Mouse (Mus musculus) neural tube, embryonic 12.5 days (tissue): ENCODE measurements at regions not wholly inside any gene's neighbourhood (a gene's known extent, or its start where the extent isn't known, plus 50 kb on each side); places are given as distances from the start of the nearest gene placed in this dataset.

ENCODE experiments used
- ATAC-seq: fragments of 200-750 bp; cut with Nextera tagmentation; 2 replicates; pipeline ENCODE4 v1.8.0; 2017; ENCODE audit warnings: low read depth, mild to moderate bottlenecking, moderate TSS enrichment, moderate library complexity; ENCODE audit not compliant: low FRiP score
- H3K27ac ChIP-seq: fragments of 300-500 bp; sonication (generic); 2 replicates; pipeline ENCODE4 v1.5.1; 2016
- H3K27me3 ChIP-seq: fragments of 300-500 bp; sonication (generic); replicated peaks from 2 replicates; pipeline ENCODE4 v1.6.1; 2016; ENCODE audit warnings: mild to moderate bottlenecking
- H3K36me3 ChIP-seq: fragments of 300-500 bp; sonication (generic); 2 replicates; pipeline ENCODE4 v1.6.1; 2016; ENCODE audit warnings: mild to moderate bottlenecking
- H3K4me1 ChIP-seq: fragments of 300-500 bp; sonication (generic); 2 replicates; pipeline ENCODE4 v1.6.1; 2016
- H3K4me2 ChIP-seq: fragments of 300-500 bp; sonication (generic); replicated peaks from 2 replicates; pipeline ENCODE4 v1.6.1; 2016; ENCODE audit warnings: mild to moderate bottlenecking
- H3K4me3 ChIP-seq: fragments of 300-500 bp; sonication (generic); 2 replicates; pipeline ENCODE4 v1.5.1; 2016
- H3K9ac ChIP-seq: fragments of 300-500 bp; sonication (generic); 2 replicates; pipeline ENCODE4 v1.6.1; 2016; ENCODE audit warnings: mild to moderate bottlenecking
- H3K9me3 ChIP-seq: fragments of 300-500 bp; sonication (generic); 2 replicates; pipeline ENCODE4 v1.6.1; 2016; ENCODE audit warnings: mild to moderate bottlenecking
- WGBS: fragments of 180-500 bp; shearing (Covaris S2); methylation state at CpG from one replicate; pipeline ENCODE4 v1.1.7; 2016; 5-methylcytosine and 5-hydroxymethylcytosine counted together

GRCm38 (mm10) chr6:31617341-31617740, 53.6 kb upstream of the Podxl start:
- Histone ChIP-seq H3K27ac (no peak overlapping the region), H3K36me3 (no peaks in the 10 kb centered on the region), H3K4me2 (no peak overlapping the region), H3K4me3 (no peak overlapping the region), H3K27me3 (no peaks in the 10 kb centered on the region), H3K9ac (no peak overlapping the region), H3K9me3 (no peaks in the 10 kb centered on the region), H3K4me1 (no peaks in the 10 kb centered on the region)
- no peak for ATAC-seq
- WGBS, result 83% methylated on average over 8 of the region's 8 CpGs

GRCm38 (mm10) chr6:31615426-31615970, 51.7 kb upstream of the Podxl start:
- H3K27ac ChIP-seq, result no peak overlapping the region
- H3K27me3 ChIP-seq, result no peaks in the 10 kb centered on the region
- no peaks in the 10 kb centered on the region for H3K9me3 ChIP-seq
- ATAC-seq, result no peak
- no peak overlapping the region for H3K4me3 ChIP-seq
- H3K4me1 ChIP-seq, result no peaks in the 10 kb centered on the region
- no peak overlapping the region for H3K9ac ChIP-seq
- no peak overlapping the region for H3K4me2 ChIP-seq
- WGBS, result 89% methylated on average over 4 of the region's 4 CpGs
- H3K36me3 ChIP-seq, result no peaks in the 10 kb centered on the region

GRCm38 (mm10) chr6:31614563-31614962, 50.8 kb upstream of the Podxl start:
- no peaks in the 10 kb centered on the region for H3K36me3 ChIP-seq
- no peak for ATAC-seq
- no peak overlapping the region for H3K4me2 ChIP-seq
- H3K4me1 ChIP-seq, result no peaks in the 10 kb centered on the region
- 91% methylated on average over 4 of the region's 4 CpGs for WGBS
- H3K27ac ChIP-seq, result no peak overlapping the region
- H3K27me3 ChIP-seq, result no peaks in the 10 kb centered on the region
- H3K9ac ChIP-seq, result no peak overlapping the region
- H3K4me3 ChIP-seq, result no peak overlapping the region
- H3K9me3 ChIP-seq, result no peaks in the 10 kb centered on the region

- H3K4me2 ChIP-seq, result no peak overlapping the region
- H3K27ac ChIP-seq, result no peak overlapping the region
- ATAC-seq, result no peak
- H3K9ac ChIP-seq, result no peak overlapping the region
- no peaks in the 10 kb centered on the region for H3K27me3 ChIP-seq
- no peak overlapping the region for H3K4me3 ChIP-seq
- WGBS, result 73% methylated on average over 13 of the region's 13 CpGs
- no peaks in the 10 kb centered on the region for H3K9me3 ChIP-seq
- H3K4me1 ChIP-seq, result no peaks in the 10 kb centered on the region
- no peaks in the 10 kb centered on the region for H3K36me3 ChIP-seq
These were observed 50.0 kb upstream of the Podxl start for GRCm38 (mm10) chr6:31613590-31614319.
